16 mouse cellular contexts compared by ENCODE assay signal in genomic region chr1:184752671-184753070, GRCm38 (mm10). TPM values are rescaled to one million over a fixed set of nuclear protein-coding genes. Genes with fewer than 3 reads are reported as not detected.
"Had no signal": no experiment of that assay in that cellular context is flagged by ENCODE, and none has a peak within 500 bp of the region (broad histone marks: within the 10 kb centered on the region; RNA-seq: fewer than 3 reads in every experiment).

No protein-coding gene starts in this region.

- H3K27me3 ChIP-seq: midbrain, embryonic 12.5 days; stomach, embryonic 15.5 days had no signal

- DNase-seq: lung, adult 18-20 months; lung, embryonic 14.5 days; lung, postnatal 14 days; lung, postnatal 36 days; midbrain, embryonic 14.5 days; right cerebral cortex, postnatal 14 days; thymus, adult 2 months; thymus, postnatal 25 days had no signal

- H3K36me3 ChIP-seq: midbrain, embryonic 10.5 days; midbrain, embryonic 12.5 days; neural tube, embryonic 12.5 days; stomach, embryonic 15.5 days had no signal

- H3K4me3 ChIP-seq: midbrain, embryonic 10.5 days; midbrain, embryonic 12.5 days; neural tube, embryonic 12.5 days; stomach, embryonic 15.5 days had no signal

- H3K27ac ChIP-seq: midbrain, embryonic 10.5 days; midbrain, embryonic 12.5 days; neural tube, embryonic 12.5 days; stomach, embryonic 15.5 days; stomach, postnatal 0 days had no signal

RNA-seq across cellular contexts. Expression of gene Marc1, which starts 58.4 kb away (rescaled TPM):
- total RNA-seq: megakaryocyte-erythroid progenitor cell, adult 5-6 weeks; neutrophil, adult 5-6 weeks had no signal
- polyA plus RNA-seq: lung, embryonic 14.5 days; midbrain, embryonic 10.5 days; testis, adult 2 months had no signal
